Mouse (Mus musculus) liver, embryonic 14.5 days (tissue): ENCODE results near the gene Ifitm5.

Source experiments
- CTCF ChIP-seq: IDR thresholded peaks from 2 replicates; pipeline ENCODE4 v1.5.1; 2016; ENCODE audit warnings: antibody characterized with exemption, low read depth, control low read depth
- EP300 ChIP-seq: IDR thresholded peaks from 2 replicates; pipeline ENCODE4 v1.6.1; 2016; ENCODE audit warnings: antibody characterized with exemption, low read depth

DNA sequence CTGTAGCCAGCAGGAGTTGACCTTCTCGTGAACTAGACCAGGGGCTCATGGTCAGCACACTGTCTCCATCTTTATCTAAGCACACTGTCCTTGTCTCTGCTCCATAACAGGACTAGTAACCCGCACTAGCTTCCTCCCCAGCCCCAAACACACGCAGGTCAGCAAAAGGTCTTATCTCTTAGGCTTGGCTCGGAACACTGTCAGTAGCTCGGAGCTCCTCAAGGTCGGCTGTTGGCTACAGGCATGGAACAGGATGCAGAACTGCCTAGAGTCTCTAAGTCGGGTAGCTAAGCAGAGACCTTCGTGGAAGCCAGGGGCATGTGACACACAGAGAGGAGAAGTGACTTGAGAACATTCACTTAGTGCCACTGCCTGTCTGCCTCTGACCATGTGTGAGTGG is 1.9 kb downstream of the Ifitm5 start:
- TF ChIP-seq CTCF (no peak), EP300 (no peak)
